Mouse (Mus musculus): ENCODE data around the gene Gm20834. TPM values are rescaled to one million over a fixed set of nuclear protein-coding genes. Genes with fewer than 3 reads are reported as not detected.
"Not testable (repeated sequence)": the region's sequence is repeated elsewhere in the genome, so short reads cannot be mapped to it uniquely, and the experiment has no call there.

The Gm20834 gene
- not detected for total RNA-seq (2021)

GRCm38 (mm10) chrY:10324489-10324888 is at the start of gene Gm20834:
TSS of gene Gm20834 (minus strand) at chrY:10324589.
- intact Hi-C loops (cut with DNase I); DNase-seq: not testable (repeated sequence)

Other genes with a start within 250 kb of the Gm20834 start
- not detected for gene Gm21310, start 177.4 kb downstream of the Gm20834 start, total RNA-seq (2021)
- gene Gm28510, start 88.1 kb upstream of the Gm20834 start, total RNA-seq (2021): not detected
- gene Gm20737, start 211.5 kb upstream of the Gm20834 start, total RNA-seq (2021): not detected
- not detected for gene Gm21775, start 228.9 kb upstream of the Gm20834 start, total RNA-seq (2021)

All from heart, postnatal 36 days (tissue).